Mouse (Mus musculus) erythroblast, adult 5-6 weeks (primary cell): ENCODE data around the gene 5330417H12Rik. TPM values are rescaled to one million over a fixed set of nuclear protein-coding genes. Genes with fewer than 3 reads are reported as not detected.

Experiments
- ATAC-seq: replicated peaks from 2 replicates; pipeline ENCODE4 v1.8.0; 2016; ENCODE audit warnings: moderate number of reproducible peaks, mild to moderate bottlenecking, moderate TSS enrichment, inconsistent platforms; ENCODE audit not compliant: poor library complexity, low FRiP score, severe bottlenecking
- total RNA-seq, 2 experiments: library from RNA; stranded (forward) in 1 of 2; stranded (reverse) in 1 of 2; fragments of 150-400 nt in 1 of 2; fragments of 200-764, 138-1000 nt in 1 of 2; gene quantifications; 2 replicates each; pipeline versions ENCODE4 v1.2.3 to v1.2.4; 2015 to 2017; ENCODE audit warnings: low replicate concordance in 2 of 2

Gene 5330417H12Rik
- total RNA-seq, 2 experiments from 2014 or later, result not detected

- ATAC-seq, result no peak
Measured at GRCm38 (mm10) chr7:107574276-107574675, 50.7 kb downstream of the 5330417H12Rik start.

Other genes with a start within 250 kb of the 5330417H12Rik start
- not detected in 2 replicates for gene Olfml1, start 57.7 kb downstream of the 5330417H12Rik start, total RNA-seq (2015; ENCODE audit: low replicate concordance)
- not detected in 2 replicates for gene Olfml1, start 57.7 kb downstream of the 5330417H12Rik start, total RNA-seq (2017; ENCODE audit: low replicate concordance)
- 2.3 and 2.9 TPM in 2 replicates for gene Ppfibp2, start 30.0 kb downstream of the 5330417H12Rik start, total RNA-seq (2015; ENCODE audit: low replicate concordance)
- gene Ppfibp2, start 30.0 kb downstream of the 5330417H12Rik start, total RNA-seq (2017; ENCODE audit: low replicate concordance), result 2.4 and 3.1 TPM in 2 replicates
- not detected in 2 replicates for gene Cyb5r2, start 132.9 kb upstream of the 5330417H12Rik start, total RNA-seq (2015; ENCODE audit: low replicate concordance)
- gene Cyb5r2, start 132.9 kb upstream of the 5330417H12Rik start, total RNA-seq (2017; ENCODE audit: low replicate concordance), result 0.14 TPM in 1 of 2 replicates, not detected in the other
- gene Ovch2, start 176.0 kb upstream of the 5330417H12Rik start, total RNA-seq (2015; ENCODE audit: low replicate concordance), result not detected in 2 replicates
- gene Ovch2, start 176.0 kb upstream of the 5330417H12Rik start, total RNA-seq (2017; ENCODE audit: low replicate concordance), result not detected in 2 replicates
- not detected in 2 replicates for gene Olfr467, start 187.1 kb upstream of the 5330417H12Rik start, total RNA-seq (2015; ENCODE audit: low replicate concordance)
- not detected in 2 replicates for gene Olfr467, start 187.1 kb upstream of the 5330417H12Rik start, total RNA-seq (2017; ENCODE audit: low replicate concordance)
- not detected in 2 replicates for gene Olfr469, start 200.4 kb upstream of the 5330417H12Rik start, total RNA-seq (2015; ENCODE audit: low replicate concordance)
- not detected in 2 replicates for gene Olfr469, start 200.4 kb upstream of the 5330417H12Rik start, total RNA-seq (2017; ENCODE audit: low replicate concordance)
- gene Olfr470, start 222.3 kb upstream of the 5330417H12Rik start, total RNA-seq (2015; ENCODE audit: low replicate concordance), result not detected in 2 replicates
- gene Olfr470, start 222.3 kb upstream of the 5330417H12Rik start, total RNA-seq (2017; ENCODE audit: low replicate concordance), result 0.43 TPM in 1 of 2 replicates, not detected in the other